In genomic region chr8:84790537-84790936, GRCm38 (mm10) we compare ENCODE assay signal across 10 mouse cellular contexts. TPM values are rescaled to one million over a fixed set of nuclear protein-coding genes. Genes with fewer than 3 reads are reported as not detected.
DNase-seq lines count a peak whose midpoint lies in the region; ATAC-seq and TF ChIP-seq lines count a peak whose summit lies in the region.
"Had no signal": no experiment of that assay in that cellular context is flagged by ENCODE, and none has a peak within 500 bp of the region (broad histone marks: within the 10 kb centered on the region; RNA-seq: fewer than 3 reads in every experiment).

No protein-coding gene starts in this region.

- DNase-seq in heart, adult 2 months, result peak in 1 of 2 experiments; percentile 51
- DNase-seq in heart, embryonic 10.5 days (ENCODE audit: low spot score), result no peak
- DNase-seq in liver, adult 2 months (ENCODE audit: extremely low read depth, low read depth, low spot score), result peak; percentile 64
- DNase-seq in liver, embryonic 11.5 days (ENCODE audit: low spot score), result no peak
- no peak for DNase-seq in urinary bladder, postnatal 25 days (ENCODE audit: low spot score)
- DNase-seq: right cerebral cortex, adult 18-20 months; thymus, postnatal 36 days had no signal

- H3K27me3 ChIP-seq in heart, adult 2 months (ENCODE audit: control insufficient read depth, insufficient read depth, low read length), result no peaks in the 10 kb centered on the region
- H3K27me3 ChIP-seq in heart, embryonic 10.5 days (ENCODE audit: insufficient read depth, poor library complexity, severe bottlenecking), result peaks cover 100% of the 10 kb centered on the region
- H3K27me3 ChIP-seq in liver, adult 2 months (ENCODE audit: control insufficient read depth, insufficient read depth, low read length), result no peaks in the 10 kb centered on the region
- peaks cover 90% of the 10 kb centered on the region for H3K27me3 ChIP-seq in liver, embryonic 11.5 days (replicated peaks; ENCODE audit: control insufficient read depth, insufficient read depth, low read length)
- peaks cover 49% of the 10 kb centered on the region for H3K27me3 ChIP-seq in stomach, embryonic 15.5 days (replicated peaks)

- peak overlapping the region; percentile 43 for H3K9ac ChIP-seq in heart, adult 2 months (ENCODE audit: low read depth, low read length)
- peak overlapping the region; percentile 39 for H3K9ac ChIP-seq in liver, adult 2 months (ENCODE audit: low read depth, low read length)
- H3K9ac ChIP-seq in liver, embryonic 11.5 days (ENCODE audit: low read depth, low read length), result no peak overlapping the region
- no peak overlapping the region for H3K9ac ChIP-seq in stomach, embryonic 15.5 days
- H3K9ac ChIP-seq: embryonic facial prominence, embryonic 12.5 days had no signal

- H3K4me3 ChIP-seq in heart, adult 2 months, result peak overlapping the region; percentile 8; the same call in 1 of the 2 replicates
- no peak overlapping the region for H3K4me3 ChIP-seq in heart, embryonic 10.5 days
- H3K4me3 ChIP-seq in liver, adult 2 months (ENCODE audit: insufficient read depth, low read depth, low read length), result no peak overlapping the region
- H3K4me3 ChIP-seq in liver, embryonic 11.5 days (ENCODE audit: low read depth, low read length), result no peak overlapping the region
- no peak overlapping the region for H3K4me3 ChIP-seq in stomach, embryonic 15.5 days (replicated peaks)
- H3K4me3 ChIP-seq: embryonic facial prominence, embryonic 12.5 days had no signal

- no peak for TF ChIP-seq POLR2A in heart, adult 2 months (IDR thresholded peaks at IDR 0.05; ENCODE audit: insufficient read depth, low read depth, low read length)
- no peak for TF ChIP-seq POLR2A in liver, adult 2 months (IDR thresholded peaks at IDR 0.05; ENCODE audit: extremely low read depth, insufficient read depth, low read length)

- no peak overlapping the region for H3K4me2 ChIP-seq in liver, embryonic 11.5 days
- 0 out of 2 replicates have a peak overlapping the region, but pooled peaks have one; percentile 2 for H3K4me2 ChIP-seq in stomach, embryonic 15.5 days
- H3K4me2 ChIP-seq: embryonic facial prominence, embryonic 12.5 days had no signal

- H3K4me1 ChIP-seq in heart, adult 2 months (ENCODE audit: control insufficient read depth, insufficient read depth, low read length), result peaks cover 47% of the 10 kb centered on the region
- peaks cover 22% of the 10 kb centered on the region for H3K4me1 ChIP-seq in heart, embryonic 10.5 days
- peaks cover 84% of the 10 kb centered on the region for H3K4me1 ChIP-seq in liver, adult 2 months (ENCODE audit: control insufficient read depth, insufficient read depth, low read length)
- H3K4me1 ChIP-seq in liver, embryonic 11.5 days (replicated peaks; ENCODE audit: control insufficient read depth, insufficient read depth, low read length), result no peaks in the 10 kb centered on the region
- H3K4me1 ChIP-seq in stomach, embryonic 15.5 days, result peaks cover 70% of the 10 kb centered on the region

- ATAC-seq in liver, embryonic 11.5 days (replicated peaks; ENCODE audit: low FRiP score), result no peak
- 0 out of 2 replicates have a peak, but pooled peaks have one; percentile 11 for ATAC-seq in erythroblast, adult 5-6 weeks (replicated peaks; ENCODE audit: low FRiP score, poor library complexity, severe bottlenecking)
- no peak for ATAC-seq in stomach, embryonic 15.5 days (ENCODE audit: insufficient read depth, low FRiP score, low read depth)

- intact Hi-C loops in heart, adult 2 months (cut with DNase I), result no loop called here

- WGBS in heart, adult 2 months, result 41% methylated on average over 2 of the region's 2 CpGs
- WGBS in heart, embryonic 10.5 days, result 65% methylated on average over 2 of the region's 2 CpGs
- 20% methylated on average over 2 of the region's 2 CpGs for WGBS in liver, adult 2 months
- 50% methylated on average over 2 of the region's 2 CpGs for WGBS in liver, embryonic 11.5 days
- 44% methylated on average over 2 of the region's 2 CpGs for WGBS in stomach, embryonic 15.5 days

- peaks cover 8% of the 10 kb centered on the region; the same call in 1 of the 2 replicates for H3K79me2 ChIP-seq in heart, adult 2 months (replicated peaks; ENCODE audit: control insufficient read depth, insufficient read depth, low read length)
- H3K79me2 ChIP-seq in liver, adult 2 months (ENCODE audit: control insufficient read depth, insufficient read depth, low read length), result peaks cover 69% of the 10 kb centered on the region

- peaks cover 4% of the 10 kb centered on the region; the same call in 1 of the 2 replicates for H3K36me3 ChIP-seq in heart, adult 2 months (ENCODE audit: control insufficient read depth, insufficient read depth, low read length)
- no peaks in the 10 kb centered on the region for H3K36me3 ChIP-seq in heart, embryonic 10.5 days
- no peaks in the 10 kb centered on the region for H3K36me3 ChIP-seq in liver, adult 2 months (ENCODE audit: control insufficient read depth, insufficient read depth, low read length)
- no peaks in the 10 kb centered on the region for H3K36me3 ChIP-seq in liver, embryonic 11.5 days (ENCODE audit: control insufficient read depth, insufficient read depth, low read length)
- H3K36me3 ChIP-seq in stomach, embryonic 15.5 days, result no peaks in the 10 kb centered on the region

- no peak for TF ChIP-seq EP300 in heart, adult 2 months (IDR thresholded peaks at IDR 0.05; ENCODE audit: insufficient read depth, low read depth, low read length)

- TF ChIP-seq CTCF in heart, adult 2 months (IDR thresholded peaks at IDR 0.05), result no peak
- TF ChIP-seq CTCF in liver, adult 2 months (IDR thresholded peaks at IDR 0.05; ENCODE audit: low read depth, low read length), result no peak

- no peaks in the 10 kb centered on the region for H3K9me3 ChIP-seq in heart, embryonic 10.5 days
- no peaks in the 10 kb centered on the region for H3K9me3 ChIP-seq in liver, embryonic 11.5 days (ENCODE audit: control insufficient read depth, low read length)
- H3K9me3 ChIP-seq in stomach, embryonic 15.5 days, result no peaks in the 10 kb centered on the region
- H3K9me3 ChIP-seq: embryonic facial prominence, embryonic 12.5 days had no signal

- peak overlapping the region; percentile 90 for H3K27ac ChIP-seq in heart, adult 2 months
- no peak overlapping the region for H3K27ac ChIP-seq in heart, embryonic 10.5 days
- peak overlapping the region; percentile 94 for H3K27ac ChIP-seq in liver, adult 2 months (replicated peaks; ENCODE audit: insufficient read depth, low read depth, low read length)
- H3K27ac ChIP-seq in liver, embryonic 11.5 days (ENCODE audit: low read depth, low read length), result no peak overlapping the region
- no peak overlapping the region for H3K27ac ChIP-seq in stomach, embryonic 15.5 days
- H3K27ac ChIP-seq: embryonic facial prominence, embryonic 12.5 days had no signal

RNA-seq across cellular contexts. Expression of gene Nfix, which starts 9.6 kb away (rescaled TPM):
- 100 to 1,000 TPM; 274 to 297 TPM for total RNA-seq in heart, adult 2 months (2021)
- 49.0 and 68.7 TPM in 2 replicates for polyA plus RNA-seq in heart, adult 2 months (2012; rRNA removed)
- 0.87 and 2.1 TPM in 2 replicates for polyA plus RNA-seq in heart, embryonic 10.5 days (2016; fragmentation: Nextera tagmentation; extraction: Ambion mirVana)
- 20.7 and 27.5 TPM in 2 replicates for total RNA-seq in liver, adult 2 months (2014; rRNA removed)
- 32.9 and 34.4 TPM in 2 replicates for polyA plus RNA-seq in liver, adult 2 months (2012; rRNA removed)
- polyA plus RNA-seq in liver, embryonic 11.5 days (2014; fragmentation: Nextera tagmentation; extraction: Ambion mirVana), result 5.0 and 7.1 TPM in 2 replicates
- total RNA-seq in erythroblast, adult 5-6 weeks (2015; ENCODE audit: low replicate concordance), result 19.0 and 24.5 TPM in 2 replicates
- total RNA-seq in erythroblast, adult 5-6 weeks (2017; ENCODE audit: low replicate concordance), result 7.9 and 14.1 TPM in 2 replicates
- 28.7 and 29.3 TPM in 2 replicates for polyA plus RNA-seq in stomach, embryonic 15.5 days (2015; fragmentation: Nextera tagmentation; extraction: Ambion mirVana)

RNA-seq across cellular contexts. Expression of gene Dand5, which starts 32.1 kb away (rescaled TPM):
- total RNA-seq in heart, adult 2 months (2021), result 10 to 100 TPM; 11.2 to 12.3 TPM
- 6.1 and 7.6 TPM in 2 replicates for polyA plus RNA-seq in heart, adult 2 months (2012; rRNA removed)
- polyA plus RNA-seq in heart, embryonic 10.5 days (2016; fragmentation: Nextera tagmentation; extraction: Ambion mirVana), result 5.3 TPM in 2 replicates
- total RNA-seq in liver, adult 2 months (2014; rRNA removed), result 0.94 and 1.8 TPM in 2 replicates
- polyA plus RNA-seq in liver, adult 2 months (2012; rRNA removed), result 2.0 and 2.6 TPM in 2 replicates
- polyA plus RNA-seq in liver, embryonic 11.5 days (2014; fragmentation: Nextera tagmentation; extraction: Ambion mirVana), result 4.5 and 4.9 TPM in 2 replicates
- total RNA-seq in erythroblast, adult 5-6 weeks (2015; ENCODE audit: low replicate concordance), result 2.3 TPM in 1 of 2 replicates, not detected in the other
- total RNA-seq in erythroblast, adult 5-6 weeks (2017; ENCODE audit: low replicate concordance), result 2.3 and 3.9 TPM in 2 replicates
- polyA plus RNA-seq in stomach, embryonic 15.5 days (2015; fragmentation: Nextera tagmentation; extraction: Ambion mirVana), result 6.3 and 6.9 TPM in 2 replicates

RNA-seq across cellular contexts. Expression of gene Gadd45gip1, which starts 40.8 kb away (rescaled TPM):
- total RNA-seq in heart, adult 2 months (2021), result 10 to 100 TPM; 27.4 to 29.7 TPM
- 13.4 and 21.2 TPM in 2 replicates for polyA plus RNA-seq in heart, adult 2 months (2012; rRNA removed)
- polyA plus RNA-seq in heart, embryonic 10.5 days (2016; fragmentation: Nextera tagmentation; extraction: Ambion mirVana), result 57.3 and 60.5 TPM in 2 replicates
- total RNA-seq in liver, adult 2 months (2014; rRNA removed), result 26.7 and 28.1 TPM in 2 replicates
- 29.8 and 34.2 TPM in 2 replicates for polyA plus RNA-seq in liver, adult 2 months (2012; rRNA removed)
- polyA plus RNA-seq in liver, embryonic 11.5 days (2014; fragmentation: Nextera tagmentation; extraction: Ambion mirVana), result 87.8 and 90.6 TPM in 2 replicates
- total RNA-seq in erythroblast, adult 5-6 weeks (2015; ENCODE audit: low replicate concordance), result 4.4 and 5.9 TPM in 2 replicates
- total RNA-seq in erythroblast, adult 5-6 weeks (2017; ENCODE audit: low replicate concordance), result 7.4 and 7.7 TPM in 2 replicates
- 52.7 and 54.5 TPM in 2 replicates for polyA plus RNA-seq in stomach, embryonic 15.5 days (2015; fragmentation: Nextera tagmentation; extraction: Ambion mirVana)

RNA-seq across cellular contexts. Expression of gene Rad23a, which starts 49.9 kb away (rescaled TPM):
- total RNA-seq in heart, adult 2 months (2021), result 10 to 100 TPM; 85.1 to 87.6 TPM
- 77.3 and 101 TPM in 2 replicates for polyA plus RNA-seq in heart, adult 2 months (2012; rRNA removed)
- 137 and 154 TPM in 2 replicates for polyA plus RNA-seq in heart, embryonic 10.5 days (2016; fragmentation: Nextera tagmentation; extraction: Ambion mirVana)
- total RNA-seq in liver, adult 2 months (2014; rRNA removed), result 28.2 and 40.7 TPM in 2 replicates
- polyA plus RNA-seq in liver, adult 2 months (2012; rRNA removed), result 52.0 and 68.4 TPM in 2 replicates
- polyA plus RNA-seq in liver, embryonic 11.5 days (2014; fragmentation: Nextera tagmentation; extraction: Ambion mirVana), result 188 and 191 TPM in 2 replicates
- 379 and 406 TPM in 2 replicates for total RNA-seq in erythroblast, adult 5-6 weeks (2015; ENCODE audit: low replicate concordance)
- total RNA-seq in erythroblast, adult 5-6 weeks (2017; ENCODE audit: low replicate concordance), result 572 and 669 TPM in 2 replicates
- 115 and 130 TPM in 2 replicates for polyA plus RNA-seq in stomach, embryonic 15.5 days (2015; fragmentation: Nextera tagmentation; extraction: Ambion mirVana)

RNA-seq across cellular contexts. Expression of gene Calr, which starts 56.2 kb away (rescaled TPM):
- 100 to 1,000 TPM; 352 to 416 TPM for total RNA-seq in heart, adult 2 months (2021)
- 154 and 269 TPM in 2 replicates for polyA plus RNA-seq in heart, adult 2 months (2012; rRNA removed)
- 881 and 1,047 TPM in 2 replicates for polyA plus RNA-seq in heart, embryonic 10.5 days (2016; fragmentation: Nextera tagmentation; extraction: Ambion mirVana)
- 411 and 458 TPM in 2 replicates for total RNA-seq in liver, adult 2 months (2014; rRNA removed)
- polyA plus RNA-seq in liver, adult 2 months (2012; rRNA removed), result 308 and 349 TPM in 2 replicates
- polyA plus RNA-seq in liver, embryonic 11.5 days (2014; fragmentation: Nextera tagmentation; extraction: Ambion mirVana), result 860 and 893 TPM in 2 replicates
- total RNA-seq in erythroblast, adult 5-6 weeks (2015; ENCODE audit: low replicate concordance), result 255 and 289 TPM in 2 replicates
- total RNA-seq in erythroblast, adult 5-6 weeks (2017; ENCODE audit: low replicate concordance), result 800 and 908 TPM in 2 replicates
- 938 and 1,051 TPM in 2 replicates for polyA plus RNA-seq in stomach, embryonic 15.5 days (2015; fragmentation: Nextera tagmentation; extraction: Ambion mirVana)

Comparison
In these comparisons a context has a peak if more than half of its experiments do, and no peak if none do; other contexts are left out.
1. H3K27ac ChIP-seq: peak in heart, adult 2 months (single experiment) and liver, adult 2 months (single experiment); none in heart, embryonic 10.5 days (single experiment), liver, embryonic 11.5 days (single experiment) and stomach, embryonic 15.5 days (single experiment).
2. H3K9ac ChIP-seq: peak in heart, adult 2 months (single experiment) and liver, adult 2 months (single experiment); none in liver, embryonic 11.5 days (single experiment) and stomach, embryonic 15.5 days (single experiment).